Mouse (Mus musculus): ENCODE measurements around the gene Gm49368.
"Not testable (repeated sequence)": the region's sequence is repeated elsewhere in the genome, so short reads cannot be mapped to it uniquely, and the experiment has no call there.

The Gm49368 gene

DNA sequence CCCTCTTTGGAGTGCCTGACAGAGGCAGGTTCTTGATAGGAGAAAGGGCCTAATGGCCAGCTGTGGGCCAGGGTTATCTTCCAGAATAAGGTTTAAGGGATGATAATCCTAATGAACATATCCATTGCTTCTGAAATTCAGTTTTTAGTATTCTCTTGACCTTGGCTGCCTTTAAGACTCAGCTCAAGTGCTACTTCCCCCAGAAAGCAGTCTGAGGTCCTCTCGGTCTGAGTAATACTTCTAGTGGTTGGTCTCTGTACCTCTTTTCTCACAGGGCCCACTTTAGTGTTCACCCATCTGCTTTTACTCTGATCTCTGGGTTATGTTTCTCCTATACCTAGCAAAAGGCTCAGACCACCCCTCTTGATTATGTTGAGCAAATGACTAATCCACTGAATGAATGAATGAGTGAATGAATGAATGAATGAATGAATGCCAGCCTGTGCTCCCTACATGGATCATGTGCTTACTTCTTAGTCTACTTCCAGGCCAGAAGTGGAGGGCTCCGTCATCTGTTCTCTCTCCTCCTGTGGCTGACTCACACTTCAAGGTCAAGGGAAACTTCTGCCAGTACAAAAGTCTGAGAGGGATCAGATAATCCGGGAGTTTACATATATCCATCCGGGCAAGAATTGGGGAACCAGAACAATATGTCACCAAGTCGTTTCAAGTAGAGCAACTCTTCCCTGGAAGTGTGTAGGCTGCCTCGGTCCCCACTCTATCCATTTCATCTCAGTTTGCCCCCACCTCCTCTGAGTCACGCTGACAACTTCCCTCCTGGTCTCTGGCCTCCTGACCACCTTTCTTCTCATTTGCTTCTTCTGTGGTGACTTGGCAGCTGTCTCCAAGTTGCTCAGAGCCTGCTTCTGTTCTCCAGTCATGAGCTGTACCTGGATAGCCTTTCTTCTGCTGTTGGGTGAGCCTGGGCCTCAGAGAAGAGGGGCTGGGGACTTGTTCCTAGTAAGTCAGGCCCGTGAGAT, 66.5 kb downstream of the Gm49368 start, which contains the start of gene Itgax:
Itgax (plus strand) TSS at position 807 of the 980 bp plus-strand sequence.
- no peak for DNase-seq (ENCODE audit: low read depth, low spot score)

GRCm38 (mm10) chr7:128132148-128132547, 69.7 kb downstream of the Gm49368 start:
- DNase-seq (ENCODE audit: low read depth, low spot score): no peak

- DNase-seq (ENCODE audit: low read depth, low spot score): no peak
Observed at GRCm38 (mm10) chr7:128133596-128133995, 71.1 kb downstream of the Gm49368 start.

DNA sequence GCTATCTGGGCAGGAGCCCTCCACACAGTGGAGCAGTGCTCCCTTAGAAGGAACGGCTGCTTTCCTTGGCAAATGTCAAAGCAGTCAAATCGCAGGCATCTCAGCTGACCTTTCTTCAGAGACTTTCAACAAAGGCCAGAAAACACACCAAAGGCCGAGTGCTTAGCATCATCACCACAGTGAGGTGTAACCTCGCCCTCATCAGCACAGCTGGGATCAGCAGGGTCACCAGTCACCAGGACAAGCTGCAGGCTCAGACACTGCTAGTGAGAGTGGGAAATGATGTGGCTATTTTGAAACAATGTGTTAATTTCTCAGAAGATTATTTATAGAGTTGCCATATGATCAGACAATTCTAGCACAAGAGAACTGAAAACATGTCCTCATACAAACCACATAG, 74.4 kb downstream of the Gm49368 start:
- DNase-seq (ENCODE audit: low read depth, low spot score): no peak

GRCm38 (mm10) chr7:128139611-128140010, 77.1 kb downstream of the Gm49368 start:
- DNase-seq (ENCODE audit: low read depth, low spot score): no peak

DNA sequence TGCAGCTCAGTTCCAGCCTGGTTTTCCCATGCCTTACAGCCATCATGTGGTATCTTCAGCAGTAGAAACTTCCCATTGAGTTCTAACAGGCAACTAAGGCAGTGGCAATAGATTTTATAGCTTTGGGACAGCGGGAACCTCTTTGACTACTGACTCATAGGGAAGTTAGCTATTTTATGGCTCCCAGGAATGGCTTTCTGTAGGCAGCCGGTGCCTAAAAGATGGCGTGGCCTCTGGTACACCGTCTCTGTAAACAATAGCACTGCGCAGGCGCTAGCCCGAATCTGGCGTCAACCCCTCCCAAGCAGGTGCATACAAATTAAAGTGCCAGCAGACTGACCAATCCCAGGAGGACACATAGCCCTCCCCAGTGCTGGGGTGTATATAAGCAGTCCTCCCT, 88.5 kb downstream of the Gm49368 start:
- DNase-seq (ENCODE audit: low read depth, low spot score): no peak

DNA sequence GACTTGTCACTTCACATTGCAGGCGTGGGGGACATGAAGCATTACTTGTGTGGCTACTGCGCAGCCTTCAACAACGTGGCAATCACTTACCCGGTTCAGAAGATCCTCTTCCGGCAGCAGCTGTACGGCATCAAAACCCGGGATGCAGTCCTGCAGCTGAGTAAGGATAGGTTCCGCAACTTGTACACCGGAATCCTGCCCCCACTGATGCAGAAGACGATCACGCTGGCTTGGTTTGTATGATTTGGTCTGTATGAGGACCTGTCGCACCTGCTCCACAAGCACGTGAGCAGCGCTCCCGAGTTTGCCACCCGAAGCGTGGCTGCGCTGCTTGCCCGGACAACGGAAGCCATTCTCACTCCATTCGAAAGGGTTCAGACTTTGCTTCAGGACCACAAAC, 91.6 kb downstream of the Gm49368 start, which contains the start of gene Itgad:
Itgad (plus strand) TSS at position 301 of the 400 bp plus-strand sequence.
- DNase-seq (ENCODE audit: low read depth, low spot score): no peak

DNA sequence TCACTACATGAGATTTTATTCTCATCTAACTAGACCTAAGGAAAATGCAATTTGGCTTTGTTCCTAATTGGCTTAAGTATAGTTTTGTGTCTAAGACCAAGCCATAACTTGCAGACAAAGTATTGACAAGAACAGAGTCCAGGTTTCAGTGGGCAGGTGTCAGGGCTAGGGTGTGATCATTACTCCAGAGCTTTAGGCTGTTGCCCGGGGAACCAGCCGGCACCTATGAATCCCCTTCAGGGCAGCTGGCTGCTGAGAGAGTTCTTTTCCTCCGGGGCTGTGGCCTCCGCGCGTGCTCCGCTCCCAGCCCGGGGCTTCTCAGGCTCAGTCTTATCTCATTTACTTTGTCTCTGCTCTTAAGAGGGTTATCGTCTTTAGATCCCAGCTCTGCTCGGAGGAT, 92.4 kb downstream of the Gm49368 start:
- DNase-seq (ENCODE audit: low read depth, low spot score): no peak

- DNase-seq (ENCODE audit: low read depth, low spot score): not testable (repeated sequence)
Observed at GRCm38 (mm10) chr7:128158688-128159354, 96.3 kb downstream of the Gm49368 start.

DNA sequence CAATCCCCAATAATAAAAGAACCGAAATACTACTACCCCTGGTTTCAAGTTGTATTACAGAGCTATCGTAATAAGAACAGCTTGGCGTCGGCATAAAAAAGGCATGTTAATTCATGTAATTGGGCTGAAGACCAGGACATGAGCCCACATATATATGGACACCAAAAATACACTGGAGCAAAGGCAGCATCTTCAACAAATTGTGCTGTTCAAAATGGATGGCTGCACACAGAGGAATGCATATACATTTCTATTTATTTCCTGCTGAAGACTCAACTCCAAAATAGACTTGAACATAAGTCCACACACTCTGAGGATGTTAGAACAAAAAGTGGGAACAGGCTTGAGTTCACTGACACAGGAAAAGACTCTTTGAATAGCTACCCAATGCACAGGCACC, 101.5 kb downstream of the Gm49368 start:
- no peak for DNase-seq (ENCODE audit: low read depth, low spot score)

DNA sequence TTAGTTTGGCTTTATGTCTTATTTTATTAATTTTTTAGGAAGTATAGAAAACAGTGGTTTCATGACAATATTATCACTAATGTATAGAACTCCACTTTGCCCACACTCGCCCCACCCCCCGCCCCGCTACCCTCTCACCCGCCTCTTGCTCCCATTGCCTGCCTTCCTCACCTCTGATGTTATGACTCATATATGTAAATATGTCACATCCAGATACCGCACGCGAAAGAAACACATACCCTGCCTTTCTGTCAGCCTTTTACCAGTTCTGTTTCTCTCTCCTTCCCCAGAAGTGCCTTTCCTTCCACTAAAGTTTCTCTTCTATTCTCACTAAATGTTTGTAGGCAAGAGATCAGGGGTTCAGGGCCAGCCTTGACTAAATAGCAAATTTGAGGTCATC, 103.9 kb downstream of the Gm49368 start:
- no peak for DNase-seq (ENCODE audit: low read depth, low spot score)

- no peak for DNase-seq (ENCODE audit: low read depth, low spot score)
Observed at GRCm38 (mm10) chr7:128169996-128170395, 107.5 kb downstream of the Gm49368 start.
